Mouse (Mus musculus): ENCODE results near the gene Fbxo45. TPM values are rescaled to one million over a fixed set of nuclear protein-coding genes. Genes with fewer than 3 reads are reported as not detected.

Fbxo45 gene
- 9.7 TPM for total RNA-seq (2023)

GRCm38 (mm10) chr16:32246952-32247370, at the start of gene Fbxo45, which contains the start of gene Wdr53:
Fbxo45 (minus strand) TSS chr16:32247158.
Wdr53 (plus strand) TSS chr16:32247227.

GRCm38 (mm10) chr16:32277308-32278256, 30.6 kb upstream of the Fbxo45 start, which contains the start of gene Rnf168:
Rnf168 (plus strand) TSS chr16:32277459.

GRCm38 (mm10) chr16:32271291-32271690, 24.3 kb upstream of the Fbxo45 start, which contains the start of gene Smco1:
Smco1 (plus strand) TSS chr16:32271468.

Other genes with a start within 250 kb of the Fbxo45 start
- 21.9 TPM for gene Senp5, start 243.9 kb downstream of the Fbxo45 start, total RNA-seq (2023)
- 102 TPM for gene Pak2, start 167.8 kb downstream of the Fbxo45 start, total RNA-seq (2023)
- 38.4 TPM for gene Pigx, start 147.4 kb downstream of the Fbxo45 start, total RNA-seq (2023)
- gene Cep19, start 147.4 kb downstream of the Fbxo45 start, total RNA-seq (2023), result 4.1 TPM
- gene Nrros, start 81.6 kb downstream of the Fbxo45 start, total RNA-seq (2023), result 73.9 TPM
- not detected for gene Bex6, start 67.3 kb downstream of the Fbxo45 start, total RNA-seq (2023)
- 11.8 TPM for gene Wdr53, start 69 bp upstream of the Fbxo45 start, total RNA-seq (2023)
- gene Smco1, start 24.3 kb upstream of the Fbxo45 start, total RNA-seq (2023), result 0.53 TPM
- gene Rnf168, start 30.3 kb upstream of the Fbxo45 start, total RNA-seq (2023), result 18.6 TPM
- gene Ubxn7, start 85.1 kb upstream of the Fbxo45 start, total RNA-seq (2023), result 89.5 TPM
- not detected for gene Tm4sf19, start 153.3 kb upstream of the Fbxo45 start, total RNA-seq (2023)
- 0.97 TPM for gene Tctex1d2, start 172.5 kb upstream of the Fbxo45 start, total RNA-seq (2023)
- 32.7 TPM for gene Pcyt1a, start 183.8 kb upstream of the Fbxo45 start, total RNA-seq (2023)
- not detected for gene Slc51a, start 240.7 kb upstream of the Fbxo45 start, total RNA-seq (2023)
- not detected for gene Zdhhc19, start 249.1 kb upstream of the Fbxo45 start, total RNA-seq (2023)

All from CD4-positive naive resting alpha-beta T cell, adult 76 days (primary cell).